Mouse (Mus musculus) hindbrain, embryonic 11.5 days (tissue): ENCODE measurements around the gene Rgsl1. TPM values are rescaled to one million over a fixed set of nuclear protein-coding genes. Genes with fewer than 3 reads are reported as not detected.
A peak's percentile ranks its signal among the peaks of the same experiment; 100 is the strongest.

Source experiments
- ATAC-seq: fragments of 200-750 bp; cut with Nextera tagmentation; 2 replicates; pipeline ENCODE4 v1.8.0; 2017; ENCODE audit warnings: mild to moderate bottlenecking, moderate TSS enrichment, moderate library complexity; ENCODE audit not compliant: low FRiP score
- DNase-seq: peaks from one replicate; pipeline ENCODE4 v3.0.0-alpha.2; 2015; ENCODE audit warnings: low spot score
- H3K27ac ChIP-seq: fragments of 300-500 bp; sonication (generic); 2 replicates; pipeline ENCODE4 v1.5.1; 2014; ENCODE audit warnings: mild to moderate bottlenecking, low read depth, low read length
- H3K27me3 ChIP-seq: fragments of 300-500 bp; sonication (generic); 2 replicates; pipeline ENCODE4 v1.6.1; 2014; ENCODE audit warnings: mild to moderate bottlenecking, low read length, moderate library complexity, mixed read lengths; ENCODE audit not compliant: control insufficient read depth, insufficient read depth
- H3K36me3 ChIP-seq: fragments of 300-500 bp; sonication (generic); 2 replicates; pipeline ENCODE4 v1.6.1; 2014; ENCODE audit warnings: mild to moderate bottlenecking, low read length, moderate library complexity, mixed read lengths; ENCODE audit not compliant: control insufficient read depth, insufficient read depth
- H3K4me1 ChIP-seq: fragments of 300-500 bp; sonication (generic); replicated peaks from 2 replicates; pipeline ENCODE4 v1.6.1; 2014; ENCODE audit warnings: low read length, mixed read lengths; ENCODE audit not compliant: control insufficient read depth, insufficient read depth
- H3K4me2 ChIP-seq: fragments of 300-500 bp; sonication (generic); replicated peaks from 2 replicates; pipeline ENCODE4 v1.6.1; 2014; ENCODE audit warnings: mild to moderate bottlenecking, low read depth, low read length
- H3K4me3 ChIP-seq: fragments of 300-500 bp; sonication (generic); 2 replicates; pipeline ENCODE4 v1.5.1; 2014; ENCODE audit warnings: low read depth, low read length
- H3K9ac ChIP-seq: fragments of 300-500 bp; sonication (generic); 2 replicates; pipeline ENCODE4 v1.6.1; 2014; ENCODE audit warnings: low read depth, low read length
- H3K9me3 ChIP-seq: fragments of 300-500 bp; sonication (generic); 2 replicates; pipeline ENCODE4 v1.6.1; 2016; ENCODE audit warnings: low read length; ENCODE audit not compliant: control insufficient read depth
- WGBS: fragments of 180-500 bp; shearing (Covaris S2); extraction: QIAGEN DNeasy Blood & Tissue Kit; methylation state at CpG from one replicate; pipeline ENCODE4 v1.1.7; 2014; 5-methylcytosine and 5-hydroxymethylcytosine counted together
- polyA plus RNA-seq: library from polyadenylated mRNA; unstranded; fragments of >200 nt; fragmentation: Nextera tagmentation; extraction: Ambion mirVana; gene quantifications from 2 replicates; pipeline ENCODE4 v1.2.1, GENCODE M21; 2014

Gene Rgsl1
- polyA plus RNA-seq, 1 experiment from 2014 or later, result not detected

DNA sequence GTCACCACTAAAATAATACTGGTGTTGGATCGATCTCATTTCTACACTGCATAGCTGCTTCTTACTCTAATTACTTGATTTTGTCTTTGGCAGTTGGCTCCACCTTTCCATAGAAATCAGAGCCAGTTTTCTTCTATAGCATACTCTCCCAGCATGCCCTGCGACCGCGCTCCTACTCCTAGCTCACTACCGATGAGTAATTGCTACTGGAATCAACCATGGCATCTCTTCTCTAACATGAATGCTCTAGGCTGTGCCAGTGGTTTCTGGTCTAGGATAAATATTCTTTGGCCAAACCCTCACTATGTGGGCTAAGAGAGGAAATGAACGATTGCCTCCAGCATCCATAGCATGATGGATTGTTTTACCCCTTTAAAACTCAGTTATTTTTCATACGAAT, 2.5 kb upstream of the Rgsl1 start:
- Histone ChIP-seq H3K4me3 (no peak overlapping the region), H3K4me1 (no peaks in the 10 kb centered on the region), H3K27me3 (no peaks in the 10 kb centered on the region), H3K9ac (no peak overlapping the region), H3K9me3 (no peaks in the 10 kb centered on the region), H3K36me3 (no peaks in the 10 kb centered on the region), H3K27ac (no peak overlapping the region), H3K4me2 (no peak overlapping the region)
- ATAC-seq (no peak), DNase-seq (no peak)
- WGBS, result 92% methylated on average over 7 of the region's 7 CpGs

DNA sequence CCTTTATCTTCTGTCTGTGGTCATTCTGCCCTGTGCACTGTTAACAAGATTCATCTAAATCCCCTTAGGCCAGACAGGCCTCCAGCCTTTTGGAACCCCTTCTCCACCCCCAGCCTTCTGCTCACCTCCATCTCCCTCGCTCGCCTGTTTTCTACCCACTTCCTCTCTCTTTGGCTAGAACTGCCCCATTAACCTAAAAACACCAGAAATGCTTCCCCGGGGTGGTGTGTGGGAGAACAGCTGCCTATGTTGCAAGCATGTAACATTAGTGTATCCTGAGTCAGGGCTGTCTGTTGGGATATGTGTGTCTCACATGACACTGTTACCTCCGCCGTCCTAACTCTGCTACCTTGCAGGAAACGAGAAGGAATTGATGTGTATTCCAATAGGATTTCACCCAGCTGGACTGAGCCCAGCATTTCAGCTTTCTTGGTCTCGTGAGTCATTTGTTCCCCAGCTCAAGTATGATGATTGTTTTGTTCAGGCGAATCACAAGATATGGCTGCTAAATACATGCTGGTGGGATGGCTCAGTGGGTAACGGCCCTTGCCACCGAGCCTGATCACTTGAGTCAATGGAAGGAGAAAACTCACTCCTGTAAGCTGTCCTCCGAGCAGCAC, 1.7 kb downstream of the Rgsl1 start:
- Histone ChIP-seq H3K9me3 (no peaks in the 10 kb centered on the region), H3K27me3 (no peaks in the 10 kb centered on the region), H3K4me3 (no peak overlapping the region), H3K36me3 (no peaks in the 10 kb centered on the region), H3K27ac (no peak overlapping the region), H3K4me2 (no peak overlapping the region), H3K9ac (no peak overlapping the region), H3K4me1 (no peaks in the 10 kb centered on the region)
- ATAC-seq, result no peak
- no peak for DNase-seq
- 91% methylated on average over 11 of the region's 11 CpGs for WGBS

DNA sequence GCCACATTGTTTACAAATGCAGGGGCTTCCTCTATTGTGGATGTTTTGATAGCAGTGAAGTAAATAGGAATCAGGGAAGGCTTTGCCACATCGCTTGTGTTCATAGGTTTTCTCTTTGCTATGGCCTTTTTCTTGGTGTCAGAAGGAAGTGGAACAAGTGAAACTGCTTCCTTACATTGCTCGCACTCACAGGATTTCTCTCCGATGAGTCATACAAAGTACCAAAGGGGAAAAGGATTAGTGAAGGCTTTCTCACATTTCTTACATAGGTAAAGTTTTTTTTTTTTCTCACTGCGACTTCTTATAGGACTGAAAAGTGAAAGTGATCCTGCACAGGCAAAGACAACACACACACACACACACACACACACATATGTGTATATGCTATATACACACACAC, 7.9 kb downstream of the Rgsl1 start:
- Histone ChIP-seq H3K27ac (no peak overlapping the region), H3K4me1 (no peaks in the 10 kb centered on the region), H3K27me3 (no peaks in the 10 kb centered on the region), H3K4me3 (no peak overlapping the region), H3K36me3 (no peaks in the 10 kb centered on the region), H3K9me3 (no peaks in the 10 kb centered on the region), H3K9ac (no peak overlapping the region), H3K4me2 (no peak overlapping the region)
- no peak for DNase-seq
- WGBS, result 90% methylated on average over 4 of the region's 4 CpGs
- no peak for ATAC-seq

DNA sequence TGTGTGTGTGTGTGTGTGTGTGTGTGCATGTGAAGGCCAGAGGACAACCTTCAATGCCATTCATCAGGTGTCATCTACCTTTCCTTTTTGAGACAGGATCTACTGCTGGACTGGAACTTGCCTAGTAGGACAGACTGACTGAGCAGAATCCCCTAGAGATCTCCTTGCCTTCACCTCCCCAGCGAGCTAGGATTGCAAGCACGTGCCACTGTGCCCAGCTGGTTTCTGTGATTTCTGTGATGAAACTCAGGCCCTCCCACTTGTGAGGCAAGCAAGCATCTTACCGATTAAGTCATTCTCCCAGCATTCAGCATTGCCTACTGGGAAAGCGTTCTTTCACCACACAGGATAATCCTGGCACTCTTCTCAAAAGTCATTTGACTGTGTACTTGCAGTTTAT, 13.2 kb downstream of the Rgsl1 start:
- Histone ChIP-seq H3K9ac (no peak overlapping the region), H3K27ac (no peak overlapping the region), H3K9me3 (no peaks in the 10 kb centered on the region), H3K4me1 (no peaks in the 10 kb centered on the region), H3K4me2 (no peak overlapping the region), H3K36me3 (no peaks in the 10 kb centered on the region), H3K4me3 (no peak overlapping the region), H3K27me3 (no peaks in the 10 kb centered on the region)
- 86% methylated on average over 4 of the region's 4 CpGs for WGBS
- DNase-seq, result no peak
- ATAC-seq, result no peak

DNA sequence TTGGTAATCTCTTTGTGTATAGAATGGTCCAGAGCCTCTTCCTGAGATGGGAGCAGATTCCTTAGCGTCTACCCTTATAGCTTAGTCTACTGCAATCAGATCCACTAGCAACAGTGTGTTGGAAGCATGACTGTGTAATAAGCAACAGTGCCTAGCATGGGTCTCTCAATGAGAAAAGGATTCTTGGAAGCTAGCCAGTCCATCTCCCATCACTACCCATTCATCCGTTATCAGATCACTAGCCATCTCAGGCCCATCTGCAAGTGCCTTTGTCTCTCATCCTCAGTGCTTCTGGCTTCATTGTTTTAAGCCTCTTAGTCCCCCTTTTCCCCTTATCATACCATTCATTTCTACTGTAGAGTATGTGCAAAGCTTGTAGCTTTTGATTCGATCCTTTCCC, 23.7 kb downstream of the Rgsl1 start:
- Histone ChIP-seq H3K4me2 (no peak overlapping the region), H3K9ac (no peak overlapping the region), H3K4me3 (no peak overlapping the region), H3K4me1 (no peaks in the 10 kb centered on the region), H3K27me3 (no peaks in the 10 kb centered on the region), H3K27ac (no peak overlapping the region), H3K36me3 (no peaks in the 10 kb centered on the region), H3K9me3 (no peaks in the 10 kb centered on the region)
- DNase-seq (no peak), ATAC-seq (no peak)
- WGBS, result 83% methylated on average over 3 of the region's 3 CpGs

DNA sequence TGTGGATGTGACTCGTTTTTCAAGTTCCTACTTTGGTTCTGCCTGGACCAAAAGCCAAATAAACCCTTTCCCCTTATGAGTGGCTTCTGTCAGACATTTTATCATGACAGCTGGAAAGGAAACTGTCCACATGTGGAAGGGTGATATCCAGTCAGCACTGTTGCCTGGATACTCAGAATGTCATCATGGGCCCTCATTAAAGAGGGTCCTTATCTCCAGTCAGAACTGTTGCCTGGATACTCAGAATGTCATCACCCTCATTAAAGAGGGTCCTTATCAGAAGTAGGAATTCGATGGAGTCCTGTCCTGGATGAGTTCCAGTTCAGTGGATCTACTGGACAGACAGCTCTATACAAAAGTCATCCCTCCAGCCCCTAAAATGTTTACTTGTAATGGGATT, 29.7 kb downstream of the Rgsl1 start:
- DNase-seq (no peak), ATAC-seq (no peak)
- 75% methylated on average over 2 of the region's 2 CpGs for WGBS
- Histone ChIP-seq H3K4me1 (no peaks in the 10 kb centered on the region), H3K27me3 (no peaks in the 10 kb centered on the region), H3K9me3 (no peaks in the 10 kb centered on the region), H3K36me3 (no peaks in the 10 kb centered on the region), H3K9ac (no peak overlapping the region), H3K4me2 (no peak overlapping the region), H3K27ac (no peak overlapping the region), H3K4me3 (no peak overlapping the region)

DNA sequence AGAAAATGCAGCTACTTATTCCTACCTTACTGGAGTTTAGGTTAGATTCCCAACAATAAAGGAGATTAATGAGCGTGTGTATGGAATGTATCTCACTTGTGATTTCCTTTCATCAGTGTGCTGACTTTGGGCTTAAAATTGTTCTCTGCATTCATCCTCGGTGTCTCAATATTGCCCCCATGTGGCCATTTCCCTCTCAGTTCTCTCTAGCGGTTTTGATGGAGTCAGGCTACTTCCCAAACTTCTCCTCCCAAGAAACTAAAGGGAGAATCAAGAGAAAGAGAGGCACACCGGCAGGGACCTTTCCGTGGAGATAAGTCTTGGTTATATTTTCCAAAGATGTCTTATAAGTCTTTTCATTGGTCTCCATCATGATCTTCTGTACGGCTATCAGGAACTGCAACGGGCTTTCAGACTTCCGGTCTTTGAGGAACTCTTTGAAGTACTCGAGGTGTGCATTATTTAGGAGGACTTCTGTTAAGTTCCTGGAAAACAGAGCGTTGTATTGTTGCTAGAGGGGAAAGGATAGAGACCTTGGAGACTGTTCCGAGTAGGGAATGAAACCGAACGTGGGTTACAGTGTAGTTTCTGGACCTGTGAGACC, 36.5 kb downstream of the Rgsl1 start:
- H3K9me3 ChIP-seq, result no peaks in the 10 kb centered on the region
- DNase-seq (peak; percentile 73), ATAC-seq (no peak)
- no peaks in the 10 kb centered on the region for H3K27me3 ChIP-seq
- 55% methylated on average over 13 of the region's 13 CpGs for WGBS
- H3K4me2 ChIP-seq, result no peak overlapping the region
- no peak overlapping the region for H3K4me3 ChIP-seq
- no peak overlapping the region for H3K27ac ChIP-seq
- H3K9ac ChIP-seq, result no peak overlapping the region
- H3K36me3 ChIP-seq, result no peaks in the 10 kb centered on the region
- no peaks in the 10 kb centered on the region for H3K4me1 ChIP-seq

DNA sequence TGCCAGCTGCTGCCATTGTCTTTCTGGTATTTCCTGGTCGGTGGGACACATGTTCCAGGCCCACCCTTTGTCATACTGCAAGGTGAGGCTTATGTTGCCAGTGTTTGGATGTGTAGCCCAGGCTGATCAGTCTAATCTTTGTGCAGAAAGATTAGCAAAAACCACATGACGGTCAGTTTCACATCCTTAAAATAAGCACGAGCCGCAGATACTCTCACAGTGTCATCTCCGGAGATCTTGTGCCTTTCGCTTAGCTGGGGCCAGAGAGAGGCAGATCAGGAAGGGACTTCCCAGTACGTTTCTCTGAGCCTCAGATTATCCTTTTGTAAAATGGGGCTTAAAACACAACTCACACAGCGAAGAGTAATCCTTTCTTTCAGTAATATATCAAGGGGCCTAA, 40.4 kb downstream of the Rgsl1 start:
- Histone ChIP-seq H3K4me2 (no peak overlapping the region), H3K4me3 (no peak overlapping the region), H3K9ac (no peak overlapping the region), H3K27ac (no peak overlapping the region), H3K36me3 (no peaks in the 10 kb centered on the region), H3K4me1 (no peaks in the 10 kb centered on the region), H3K9me3 (no peaks in the 10 kb centered on the region), H3K27me3 (no peaks in the 10 kb centered on the region)
- ATAC-seq, result no peak
- no peak for DNase-seq
- WGBS, result 81% methylated on average over 8 of the region's 8 CpGs

DNA sequence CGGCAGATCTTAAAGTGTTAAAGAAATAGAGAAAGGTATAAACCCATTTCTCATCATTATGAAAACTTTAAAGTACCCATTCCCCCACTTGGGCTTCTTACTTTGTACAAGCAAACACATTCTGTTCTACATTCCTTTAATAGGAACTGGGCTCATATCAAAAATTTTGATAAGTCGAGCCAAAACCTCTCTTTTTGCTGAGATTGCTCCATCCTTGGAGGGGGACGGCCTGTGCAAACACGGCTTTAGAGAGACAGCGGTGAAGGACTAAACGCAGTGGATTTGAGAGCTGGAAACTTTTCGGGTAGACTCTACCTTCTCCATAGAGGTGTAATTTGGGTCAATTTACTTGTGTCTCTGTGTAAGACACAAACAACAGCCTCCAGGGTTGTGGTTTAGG, 41.3 kb downstream of the Rgsl1 start:
- no peaks in the 10 kb centered on the region for H3K4me1 ChIP-seq
- WGBS, result 86% methylated on average over 7 of the region's 7 CpGs
- no peak overlapping the region for H3K4me2 ChIP-seq
- no peak for ATAC-seq
- H3K4me3 ChIP-seq, result no peak overlapping the region
- no peaks in the 10 kb centered on the region for H3K9me3 ChIP-seq
- H3K9ac ChIP-seq, result no peak overlapping the region
- H3K27me3 ChIP-seq, result no peaks in the 10 kb centered on the region
- no peak overlapping the region for H3K27ac ChIP-seq
- no peaks in the 10 kb centered on the region for H3K36me3 ChIP-seq
- DNase-seq, result no peak
